Mouse (Mus musculus) splenic B cell, adult 2 months (primary cell): Measurements from ENCODE around the gene Herpud1.
A peak's percentile ranks its signal among the peaks of the same experiment; 100 is the strongest.

Experiments used
- DNase-seq: peaks from one replicate; pipeline ENCODE4 v3.0.0-alpha.2; 2011; ENCODE audit warnings: low read depth, low spot score
- H3K27me3 ChIP-seq: 2 replicates; pipeline ENCODE4 v1.6.1; 2012; ENCODE audit warnings: mild to moderate bottlenecking, low read length, moderate library complexity, mixed read lengths; ENCODE audit not compliant: control insufficient read depth, poor library complexity, insufficient read depth, severe bottlenecking
- H3K36me3 ChIP-seq: 2 replicates; pipeline ENCODE4 v1.6.1; 2012; ENCODE audit warnings: mild to moderate bottlenecking, low read length, moderate library complexity, mixed read lengths; ENCODE audit not compliant: control insufficient read depth, poor library complexity, insufficient read depth, severe bottlenecking

Herpud1 gene

DNA sequence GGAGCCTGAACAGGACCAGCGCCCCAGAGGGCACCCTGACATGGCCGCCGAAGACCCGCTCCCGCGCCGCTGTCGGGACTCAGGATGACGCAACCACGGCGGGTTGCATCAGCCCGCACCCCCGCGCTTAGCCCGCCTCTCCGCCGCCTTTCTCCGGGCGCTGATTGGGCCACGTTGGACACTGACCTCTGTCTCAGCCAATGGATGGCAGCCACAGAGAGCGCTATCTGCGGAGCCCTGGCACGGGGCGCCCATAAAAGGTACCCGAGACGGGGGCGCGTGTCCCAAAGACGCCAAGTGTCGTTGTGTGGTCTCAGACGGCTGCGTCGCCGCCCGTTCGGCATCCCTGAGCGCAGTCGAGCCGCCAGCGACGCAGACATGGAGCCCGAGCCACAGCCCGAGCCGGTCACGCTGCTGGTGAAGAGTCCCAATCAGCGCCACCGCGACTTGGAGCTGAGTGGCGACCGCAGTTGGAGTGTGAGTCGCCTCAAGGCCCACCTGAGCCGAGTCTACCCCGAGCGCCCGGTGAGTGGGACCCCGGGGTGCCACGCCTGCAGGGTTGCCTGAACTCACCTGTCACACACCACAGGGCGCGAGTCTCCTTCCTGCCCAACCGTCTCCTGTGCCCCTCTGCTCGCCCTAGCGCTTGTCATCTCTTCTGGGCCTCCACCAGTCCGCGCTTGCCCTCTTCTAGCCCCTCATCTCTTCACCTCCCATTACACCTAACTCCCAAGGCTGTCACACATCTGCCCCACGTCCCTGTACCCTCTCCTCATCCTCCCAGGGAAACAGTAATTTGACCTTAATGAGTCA is at the start of gene Herpud1:
Herpud1 (plus strand) TSS at position 225 of the 813 bp plus-strand sequence.
- Histone ChIP-seq H3K36me3 (peaks cover 12% of the 10 kb centered on the region), H3K27me3 (no peaks in the 10 kb centered on the region)
- DNase-seq, result peak; percentile 96

GRCm38 (mm10) chr8:94337559-94337958 is 48.7 kb upstream of the Herpud1 start:
- DNase-seq, result no peak
- H3K27me3 ChIP-seq, result no peaks in the 10 kb centered on the region
- no peaks in the 10 kb centered on the region for H3K36me3 ChIP-seq

- DNase-seq, result no peak
- H3K27me3 ChIP-seq, result no peaks in the 10 kb centered on the region
- H3K36me3 ChIP-seq, result no peaks in the 10 kb centered on the region
These were observed 45.4 kb upstream of the Herpud1 start for GRCm38 (mm10) chr8:94340796-94341195.

DNA sequence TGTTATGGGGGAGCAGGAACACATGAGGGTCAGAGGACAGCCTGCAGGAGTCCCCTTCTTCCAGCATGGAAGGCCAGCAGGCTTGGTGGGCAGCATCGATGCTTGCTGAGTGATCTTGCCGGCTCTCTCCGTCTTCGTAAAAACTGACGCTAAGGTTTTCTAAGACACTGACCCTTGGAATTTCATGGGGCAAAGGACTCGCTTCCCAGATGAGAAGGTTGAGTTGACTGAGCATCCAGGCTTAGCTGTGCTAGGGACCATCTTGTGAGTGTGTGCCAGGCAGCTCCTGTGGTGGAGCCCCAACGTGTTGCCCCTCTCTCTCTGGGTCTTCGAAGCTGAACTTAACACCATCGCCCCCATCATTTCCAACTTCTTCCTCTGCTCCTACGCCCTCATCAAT is 43.5 kb upstream of the Herpud1 start:
- no peaks in the 10 kb centered on the region for H3K27me3 ChIP-seq
- no peaks in the 10 kb centered on the region for H3K36me3 ChIP-seq
- no peak for DNase-seq

DNA sequence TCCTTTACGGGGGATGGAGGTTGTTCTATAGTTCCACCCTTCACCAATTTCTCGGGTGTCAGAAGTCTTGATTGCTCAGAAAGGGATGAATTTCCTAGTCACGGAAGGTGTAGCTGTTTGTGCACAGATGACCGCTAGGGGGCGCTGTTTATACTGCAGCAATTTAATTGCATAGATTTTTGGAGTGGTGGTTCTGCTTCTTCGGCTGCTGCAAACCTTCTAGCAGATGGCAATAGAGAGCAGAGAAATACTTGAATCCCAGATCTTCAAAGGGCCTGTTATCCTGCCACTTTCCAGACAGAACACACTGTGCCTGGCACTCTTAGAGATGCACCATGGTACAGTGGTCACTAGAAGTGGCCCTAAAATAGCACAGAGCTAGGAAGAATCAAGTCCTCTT is 42.9 kb upstream of the Herpud1 start:
- H3K27me3 ChIP-seq, result no peaks in the 10 kb centered on the region
- DNase-seq, result peak; percentile 90
- no peaks in the 10 kb centered on the region for H3K36me3 ChIP-seq

- no peaks in the 10 kb centered on the region for H3K36me3 ChIP-seq
- no peaks in the 10 kb centered on the region for H3K27me3 ChIP-seq
- DNase-seq, result no peak
These were observed 42.4 kb upstream of the Herpud1 start for GRCm38 (mm10) chr8:94343778-94344320.

GRCm38 (mm10) chr8:94345657-94346056 is 40.6 kb upstream of the Herpud1 start:
- Histone ChIP-seq H3K36me3 (no peaks in the 10 kb centered on the region), H3K27me3 (no peaks in the 10 kb centered on the region)
- DNase-seq, result peak; percentile 45

- Histone ChIP-seq H3K36me3 (no peaks in the 10 kb centered on the region), H3K27me3 (no peaks in the 10 kb centered on the region)
- DNase-seq, result peak; percentile 57
These were observed 40.0 kb upstream of the Herpud1 start for GRCm38 (mm10) chr8:94346264-94346663.

DNA sequence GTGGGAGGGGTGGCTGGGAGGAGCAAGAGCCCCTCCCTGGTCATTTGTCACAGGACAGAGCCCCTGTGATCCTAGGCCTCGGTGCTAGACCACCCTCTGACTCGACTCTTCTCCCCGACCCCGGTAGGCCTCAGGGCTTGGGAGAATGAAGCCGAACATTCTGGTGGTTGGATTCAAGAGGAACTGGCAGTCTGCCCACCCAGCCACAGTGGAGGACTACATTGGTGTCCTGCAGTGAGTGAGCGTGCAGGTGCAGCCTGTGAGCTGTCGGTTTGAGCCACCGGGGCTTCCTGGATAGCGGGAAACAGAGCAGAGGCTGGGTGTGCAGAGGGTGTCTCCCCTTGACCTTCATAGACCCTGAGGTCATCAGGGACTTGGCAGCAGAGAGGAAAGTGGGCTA is 37.8 kb upstream of the Herpud1 start:
- H3K27me3 ChIP-seq, result no peaks in the 10 kb centered on the region
- H3K36me3 ChIP-seq, result no peaks in the 10 kb centered on the region
- DNase-seq, result no peak

GRCm38 (mm10) chr8:94354069-94354531 is 32.1 kb upstream of the Herpud1 start:
- peak; percentile 75 for DNase-seq
- H3K27me3 ChIP-seq, result no peaks in the 10 kb centered on the region

DNA sequence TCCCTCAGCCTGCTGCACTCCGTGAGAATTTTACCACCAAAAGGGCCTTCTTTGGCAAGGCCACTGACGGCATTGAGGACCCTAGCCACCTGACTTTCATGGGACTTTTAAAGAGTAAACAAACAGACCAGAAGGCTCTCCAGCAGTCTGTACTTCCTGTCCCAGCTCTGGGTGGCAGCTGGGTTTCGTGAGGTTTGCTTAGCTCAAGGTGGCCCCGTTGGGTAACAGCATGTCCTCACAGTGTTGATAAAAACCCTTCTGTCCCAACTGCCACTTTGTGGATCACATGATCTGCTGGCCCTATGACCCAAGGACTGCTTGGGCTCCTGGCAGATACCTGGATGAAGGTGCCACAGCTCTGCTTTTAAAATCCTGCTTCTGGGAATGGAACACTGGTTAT is 31.7 kb upstream of the Herpud1 start:
- H3K36me3 ChIP-seq, result no peaks in the 10 kb centered on the region
- no peaks in the 10 kb centered on the region for H3K27me3 ChIP-seq
- DNase-seq, result peak; percentile 78

More at GRCm38 (mm10) chr8:94354069-94354531, 32.1 kb upstream of the Herpud1 start:
- no peaks in the 10 kb centered on the region for H3K36me3 ChIP-seq

- no peaks in the 10 kb centered on the region for H3K36me3 ChIP-seq
- no peak for DNase-seq
- no peaks in the 10 kb centered on the region for H3K27me3 ChIP-seq
These were observed 29.0 kb upstream of the Herpud1 start for GRCm38 (mm10) chr8:94357220-94357619.

DNA sequence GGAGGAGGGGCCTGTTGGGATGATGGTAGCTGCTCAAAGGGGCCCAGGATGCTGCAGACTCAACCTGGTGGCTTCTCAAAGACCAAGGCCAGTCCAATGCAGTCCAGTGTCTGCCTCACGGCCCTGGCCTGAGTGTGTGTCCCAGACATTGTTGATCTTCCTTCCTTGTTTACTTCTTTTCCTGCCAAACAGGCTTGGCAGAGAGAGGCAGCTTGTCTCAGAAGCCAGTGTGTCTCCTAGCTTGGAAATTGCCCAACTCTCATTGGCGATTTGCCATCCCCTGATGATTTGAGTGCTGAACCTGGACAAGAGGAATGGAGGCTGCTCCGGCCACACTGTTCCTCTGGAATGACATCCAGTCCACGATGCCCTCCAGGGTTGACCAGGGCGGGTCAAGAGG is 27.7 kb upstream of the Herpud1 start:
- H3K27me3 ChIP-seq, result no peaks in the 10 kb centered on the region
- DNase-seq, result no peak
- no peaks in the 10 kb centered on the region for H3K36me3 ChIP-seq

- H3K27me3 ChIP-seq, result no peaks in the 10 kb centered on the region
- DNase-seq, result no peak
- H3K36me3 ChIP-seq, result no peaks in the 10 kb centered on the region; the same call in 1 of the 2 replicates
These were observed 24.3 kb upstream of the Herpud1 start for GRCm38 (mm10) chr8:94361774-94362431.

- no peak for DNase-seq
- Histone ChIP-seq H3K36me3 (no peaks in the 10 kb centered on the region; the same call in 1 of the 2 replicates), H3K27me3 (no peaks in the 10 kb centered on the region)
These were observed 23.5 kb upstream of the Herpud1 start for GRCm38 (mm10) chr8:94362607-94363239.
